Mouse (Mus musculus): ENCODE data around the gene Cbr3. TPM values are rescaled to one million over a fixed set of nuclear protein-coding genes. Genes with fewer than 3 reads are reported as not detected.
"Not testable (repeated sequence)": the region's sequence is repeated elsewhere in the genome, so short reads cannot be mapped to it uniquely, and the experiment has no call there.

Cbr3 gene
- polyA plus RNA-seq, 1 experiment from 2014 or later = 15.9 TPM

DNA sequence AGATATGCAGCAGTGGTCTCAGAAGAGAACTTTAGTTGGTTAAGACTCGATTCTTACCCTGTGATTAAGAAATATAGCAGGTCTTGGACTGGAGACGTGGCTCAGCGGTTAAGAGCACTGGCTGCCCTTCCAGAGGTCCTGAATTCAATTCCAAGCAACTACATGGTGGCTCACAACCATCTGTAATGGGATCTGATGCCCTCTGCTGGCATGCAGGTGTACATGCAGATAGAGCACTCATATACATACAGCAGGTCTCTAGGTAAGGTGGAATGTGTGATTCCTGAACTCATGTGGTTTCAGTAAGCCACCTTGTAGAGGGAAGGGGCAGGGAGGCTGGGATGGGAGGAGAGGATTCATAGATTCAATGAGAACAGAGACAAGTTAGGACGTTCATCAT is 4.8 kb upstream of the Cbr3 start:
- no peaks in the 10 kb centered on the region for H3K36me3 ChIP-seq (ENCODE audit: control insufficient read depth, insufficient read depth, low read length)
- H3K4me1 ChIP-seq (ENCODE audit: control insufficient read depth, insufficient read depth, low read length) = no peaks in the 10 kb centered on the region
- H3K9ac ChIP-seq (ENCODE audit: low read depth, low read length) = no peak overlapping the region
- H3K4me3 ChIP-seq (ENCODE audit: low read depth, low read length) = no peak overlapping the region
- H3K4me2 ChIP-seq (ENCODE audit: low read depth, low read length) = no peak overlapping the region
- peaks cover 18% of the 10 kb centered on the region for H3K27me3 ChIP-seq (replicated peaks; ENCODE audit: control insufficient read depth, insufficient read depth, low read length)
- no peaks in the 10 kb centered on the region for H3K9me3 ChIP-seq (ENCODE audit: control insufficient read depth, low read length)
- ATAC-seq (ENCODE audit: low read depth) (no peak), DNase-seq (ENCODE audit: low spot score) (no peak)
- 89% methylated on average over 4 of the region's 4 CpGs for WGBS
- H3K27ac ChIP-seq (replicated peaks; ENCODE audit: low read depth, low read length) = no peak overlapping the region

DNA sequence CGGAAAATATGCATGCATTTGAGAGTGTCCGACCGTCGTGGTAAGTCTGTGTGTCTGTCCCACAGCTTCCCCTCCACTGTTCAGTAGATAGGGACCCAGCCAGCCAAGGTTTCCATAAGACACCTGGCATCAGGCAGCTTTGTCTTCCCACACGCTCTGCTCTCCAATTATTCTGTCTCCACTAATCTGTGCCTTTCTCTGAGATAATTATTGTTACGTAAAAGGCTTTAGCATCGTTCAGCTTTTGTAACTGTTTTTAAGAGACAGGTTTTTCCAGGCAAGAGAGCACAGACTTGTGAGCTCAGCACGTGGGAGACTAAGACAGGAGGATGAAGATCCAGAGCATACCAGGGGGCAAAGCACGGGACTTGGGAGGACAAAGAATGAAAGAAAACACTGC is 3.9 kb upstream of the Cbr3 start:
- Histone ChIP-seq H3K4me2 (ENCODE audit: low read depth, low read length) (no peak overlapping the region), H3K27me3 (replicated peaks; ENCODE audit: control insufficient read depth, insufficient read depth, low read length) (peaks cover 27% of the 10 kb centered on the region), H3K9ac (ENCODE audit: low read depth, low read length) (no peak overlapping the region), H3K27ac (replicated peaks; ENCODE audit: low read depth, low read length) (no peak overlapping the region), H3K4me1 (ENCODE audit: control insufficient read depth, insufficient read depth, low read length) (peaks cover 8% of the 10 kb centered on the region; the same call in 1 of the 2 replicates), H3K36me3 (ENCODE audit: control insufficient read depth, insufficient read depth, low read length) (no peaks in the 10 kb centered on the region), H3K9me3 (ENCODE audit: control insufficient read depth, low read length) (no peaks in the 10 kb centered on the region), H3K4me3 (ENCODE audit: low read depth, low read length) (no peak overlapping the region)
- ATAC-seq (ENCODE audit: low read depth) (no peak), DNase-seq (ENCODE audit: low spot score) (peak; percentile 20)
- 56% methylated on average over 9 of the region's 9 CpGs for WGBS

DNA sequence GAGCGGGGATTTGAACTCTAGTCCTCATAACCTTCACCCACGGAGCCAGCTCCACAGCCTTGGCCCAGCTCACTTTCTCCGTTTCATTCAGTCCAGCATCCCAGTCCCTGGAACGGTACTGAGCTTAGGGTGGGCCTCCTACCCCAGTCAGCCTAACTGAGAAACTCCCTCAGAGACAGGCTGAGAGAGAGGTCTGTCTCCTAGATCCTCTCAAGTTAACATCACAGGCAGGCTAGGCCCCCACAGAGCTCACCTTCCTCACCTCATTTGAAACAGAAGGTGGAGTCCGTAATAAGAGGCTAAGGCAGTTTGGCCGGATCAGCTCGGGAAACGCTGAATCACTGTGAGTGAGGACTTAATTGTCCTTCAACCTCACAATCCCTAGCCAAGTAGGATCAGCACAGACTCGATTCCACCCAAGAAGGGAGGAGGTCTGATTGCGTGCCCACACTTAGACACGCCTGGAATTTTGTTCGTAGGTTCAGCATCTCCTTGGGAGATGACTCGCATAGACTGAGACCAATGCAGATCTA is 793 bp upstream of the Cbr3 start:
- no peak overlapping the region for H3K9ac ChIP-seq (ENCODE audit: low read depth, low read length)
- H3K36me3 ChIP-seq (ENCODE audit: control insufficient read depth, insufficient read depth, low read length) = no peaks in the 10 kb centered on the region
- peaks cover 39% of the 10 kb centered on the region for H3K27me3 ChIP-seq (replicated peaks; ENCODE audit: control insufficient read depth, insufficient read depth, low read length)
- H3K9me3 ChIP-seq (ENCODE audit: control insufficient read depth, low read length) = no peaks in the 10 kb centered on the region
- no peak overlapping the region for H3K27ac ChIP-seq (replicated peaks; ENCODE audit: low read depth, low read length)
- peak overlapping the region; percentile 77 for H3K4me2 ChIP-seq (ENCODE audit: low read depth, low read length)
- H3K4me3 ChIP-seq (ENCODE audit: low read depth, low read length) = peak overlapping the region; percentile 49
- DNase-seq (ENCODE audit: low spot score) (no peak), ATAC-seq (ENCODE audit: low read depth) (no peak)
- 26% methylated on average over 13 of the region's 13 CpGs for WGBS
- peaks cover 11% of the 10 kb centered on the region; the same call in 1 of the 2 replicates for H3K4me1 ChIP-seq (ENCODE audit: control insufficient read depth, insufficient read depth, low read length)

- H3K4me2 ChIP-seq (ENCODE audit: low read depth, low read length) = peak overlapping the region; percentile 77
- H3K36me3 ChIP-seq (ENCODE audit: control insufficient read depth, insufficient read depth, low read length) = no peaks in the 10 kb centered on the region
- peaks cover 39% of the 10 kb centered on the region for H3K27me3 ChIP-seq (replicated peaks; ENCODE audit: control insufficient read depth, insufficient read depth, low read length)
- 1% methylated on average over 29 of the region's 53 CpGs for WGBS
- peaks cover 11% of the 10 kb centered on the region for H3K4me1 ChIP-seq (ENCODE audit: control insufficient read depth, insufficient read depth, low read length)
- ATAC-seq (ENCODE audit: low read depth) = 0 out of 2 replicates have a peak, but pooled peaks have one; percentile 10
- peak overlapping the region; percentile 49 for H3K4me3 ChIP-seq (ENCODE audit: low read depth, low read length)
- peak overlapping the region; percentile 57 for H3K9ac ChIP-seq (ENCODE audit: low read depth, low read length)
- no peaks in the 10 kb centered on the region for H3K9me3 ChIP-seq (ENCODE audit: control insufficient read depth, low read length)
- H3K27ac ChIP-seq (replicated peaks; ENCODE audit: low read depth, low read length) = no peak overlapping the region
- peak; percentile 34 for DNase-seq (ENCODE audit: low spot score)
These were observed 657 bp downstream of the Cbr3 start for GRCm38 (mm10) chr16:93683508-93684236.

GRCm38 (mm10) chr16:93684441-93684840 is 1.4 kb downstream of the Cbr3 start:
- peak overlapping the region; percentile 57; the same call in 1 of the 2 replicates for H3K9ac ChIP-seq (ENCODE audit: low read depth, low read length)
- peaks cover 11% of the 10 kb centered on the region for H3K4me1 ChIP-seq (ENCODE audit: control insufficient read depth, insufficient read depth, low read length)
- peaks cover 39% of the 10 kb centered on the region for H3K27me3 ChIP-seq (replicated peaks; ENCODE audit: control insufficient read depth, insufficient read depth, low read length)
- H3K36me3 ChIP-seq (ENCODE audit: control insufficient read depth, insufficient read depth, low read length) = no peaks in the 10 kb centered on the region
- no peak overlapping the region for H3K27ac ChIP-seq (replicated peaks; ENCODE audit: low read depth, low read length)
- DNase-seq (ENCODE audit: low spot score) (no peak), ATAC-seq (ENCODE audit: low read depth) (no peak)
- 28% methylated on average over 7 of the region's 7 CpGs for WGBS
- peak overlapping the region; percentile 77 for H3K4me2 ChIP-seq (ENCODE audit: low read depth, low read length)
- peak overlapping the region; percentile 49 for H3K4me3 ChIP-seq (ENCODE audit: low read depth, low read length)
- H3K9me3 ChIP-seq (ENCODE audit: control insufficient read depth, low read length) = no peaks in the 10 kb centered on the region

GRCm38 (mm10) chr16:93685783-93686182 is 2.8 kb downstream of the Cbr3 start:
- not testable (repeated sequence) for H3K9me3 ChIP-seq (ENCODE audit: control insufficient read depth, low read length); DNase-seq (ENCODE audit: low spot score); H3K4me3 ChIP-seq (ENCODE audit: low read depth, low read length); H3K4me2 ChIP-seq (ENCODE audit: low read depth, low read length); H3K36me3 ChIP-seq (ENCODE audit: control insufficient read depth, insufficient read depth, low read length); H3K27ac ChIP-seq (replicated peaks; ENCODE audit: low read depth, low read length); H3K9ac ChIP-seq (ENCODE audit: low read depth, low read length); ATAC-seq (ENCODE audit: low read depth)
- WGBS = 92% methylated on average over 3 of the region's 3 CpGs
- Histone ChIP-seq H3K4me1 (ENCODE audit: control insufficient read depth, insufficient read depth, low read length) (peaks cover 11% of the 10 kb centered on the region), H3K27me3 (replicated peaks; ENCODE audit: control insufficient read depth, insufficient read depth, low read length) (peaks cover 39% of the 10 kb centered on the region)

- Histone ChIP-seq H3K4me1 (ENCODE audit: control insufficient read depth, insufficient read depth, low read length) (peaks cover 11% of the 10 kb centered on the region), H3K9me3 (ENCODE audit: control insufficient read depth, low read length) (no peaks in the 10 kb centered on the region), H3K36me3 (ENCODE audit: control insufficient read depth, insufficient read depth, low read length) (no peaks in the 10 kb centered on the region), H3K27me3 (replicated peaks; ENCODE audit: control insufficient read depth, insufficient read depth, low read length) (peaks cover 36% of the 10 kb centered on the region), H3K27ac (replicated peaks; ENCODE audit: low read depth, low read length) (no peak overlapping the region), H3K9ac (ENCODE audit: low read depth, low read length) (0 out of 2 replicates have a peak overlapping the region, but pooled peaks have one; percentile 20), H3K4me3 (ENCODE audit: low read depth, low read length) (no peak overlapping the region), H3K4me2 (ENCODE audit: low read depth, low read length) (peak overlapping the region; percentile 30)
- ATAC-seq (ENCODE audit: low read depth) (no peak), DNase-seq (ENCODE audit: low spot score) (no peak)
- WGBS = 75% methylated on average over 5 of the region's 7 CpGs
These were observed 3.4 kb downstream of the Cbr3 start for GRCm38 (mm10) chr16:93686421-93686820.

- H3K4me2 ChIP-seq (ENCODE audit: low read depth, low read length) = peak overlapping the region; percentile 30
- H3K27me3 ChIP-seq (replicated peaks; ENCODE audit: control insufficient read depth, insufficient read depth, low read length) = peaks cover 31% of the 10 kb centered on the region
- H3K4me1 ChIP-seq (ENCODE audit: control insufficient read depth, insufficient read depth, low read length) = peaks cover 11% of the 10 kb centered on the region
- WGBS = 40% methylated on average over 5 of the region's 5 CpGs
- DNase-seq (ENCODE audit: low spot score) (peak; percentile 68), ATAC-seq (ENCODE audit: low read depth) (no peak)
- H3K9me3 ChIP-seq (ENCODE audit: control insufficient read depth, low read length) = no peaks in the 10 kb centered on the region
- no peak overlapping the region for H3K27ac ChIP-seq (replicated peaks; ENCODE audit: low read depth, low read length)
- H3K36me3 ChIP-seq (ENCODE audit: control insufficient read depth, insufficient read depth, low read length) = no peaks in the 10 kb centered on the region
- H3K9ac ChIP-seq (ENCODE audit: low read depth, low read length) = 0 out of 2 replicates have a peak overlapping the region, but pooled peaks have one; percentile 20
- no peak overlapping the region for H3K4me3 ChIP-seq (ENCODE audit: low read depth, low read length)
These were observed 3.9 kb downstream of the Cbr3 start for GRCm38 (mm10) chr16:93686945-93687344.
